Mouse (Mus musculus) heart, adult 2 months (tissue): ENCODE results near the gene Pacsin2.

Source experiments
- CTCF ChIP-seq: fragments of 200-600 bp; IDR thresholded peaks from 2 replicates; pipeline ENCODE4 v1.8.1; 2022; ENCODE audit warnings: antibody characterized with exemption, mild to moderate bottlenecking, moderate library complexity
- POLR2A ChIP-seq: fragments of 200-500 bp; IDR thresholded peaks from 2 replicates; pipeline ENCODE4 v1.6.1; 2011; ENCODE audit warnings: mild to moderate bottlenecking, low read depth, low read length, control low read depth; ENCODE audit not compliant: insufficient read depth

GRCm38 (mm10) chr15:83415391-83415790, 49.0 kb downstream of the Pacsin2 start:
- no peak for TF ChIP-seq CTCF
- TF ChIP-seq POLR2A, result no peak
